Mouse (Mus musculus) liver, postnatal 0 days (tissue): ENCODE results near the gene Pigl. TPM values are rescaled to one million over a fixed set of nuclear protein-coding genes. Genes with fewer than 3 reads are reported as not detected.

ENCODE experiments used
- ATAC-seq: fragments of 200-750 bp; cut with Nextera tagmentation; 2 replicates; pipeline ENCODE4 v1.8.0; 2017; ENCODE audit warnings: mild to moderate bottlenecking, moderate library complexity
- DNase-seq: peaks from one replicate; pipeline ENCODE4 v3.0.0-alpha.2; 2016
- H3K27ac ChIP-seq: fragments of 300-500 bp; sonication (generic); 2 replicates; pipeline ENCODE4 v1.5.1; 2014; ENCODE audit warnings: antibody characterized with exemption, moderate library complexity, mild to moderate bottlenecking, low read depth
- H3K27me3 ChIP-seq: fragments of 300-500 bp; sonication (generic); 2 replicates; pipeline ENCODE4 v1.6.1; 2014; ENCODE audit warnings: low read length, control low read depth, mixed read lengths; ENCODE audit not compliant: insufficient read depth
- H3K36me3 ChIP-seq: fragments of 300-500 bp; sonication (generic); replicated peaks from 2 replicates; pipeline ENCODE4 v1.6.1; 2014; ENCODE audit warnings: mild to moderate bottlenecking, control low read depth, low read length, moderate library complexity, mixed read lengths; ENCODE audit not compliant: insufficient read depth
- H3K4me1 ChIP-seq: fragments of 300-500 bp; sonication (generic); 2 replicates; pipeline ENCODE4 v1.6.1; 2014; ENCODE audit warnings: antibody characterized with exemption, mild to moderate bottlenecking, control low read depth; ENCODE audit not compliant: insufficient read depth
- H3K4me2 ChIP-seq: fragments of 300-500 bp; sonication (generic); 2 replicates; pipeline ENCODE4 v1.6.1; 2014; ENCODE audit warnings: low read depth, mild to moderate bottlenecking, low read length, moderate library complexity, mixed read lengths
- H3K4me3 ChIP-seq: fragments of 300-500 bp; sonication (generic); 2 replicates; pipeline ENCODE4 v1.5.1; 2014; ENCODE audit warnings: low read depth, low read length
- H3K9ac ChIP-seq: fragments of 300-500 bp; sonication (generic); replicated peaks from 2 replicates; pipeline ENCODE4 v1.6.1; 2014; ENCODE audit warnings: mild to moderate bottlenecking, moderate library complexity
- H3K9me3 ChIP-seq: fragments of 300-500 bp; sonication (generic); 2 replicates; pipeline ENCODE4 v1.6.1; 2016; ENCODE audit warnings: mild to moderate bottlenecking, control low read depth, low read length, mixed read lengths
- CTCF ChIP-seq: sonication (generic); IDR thresholded peaks from 2 replicates; pipeline ENCODE4 v1.5.1; 2016; ENCODE audit warnings: antibody characterized with exemption, low read depth
- EP300 ChIP-seq: IDR thresholded peaks from 2 replicates; pipeline ENCODE4 v1.6.1; 2016; ENCODE audit warnings: antibody characterized with exemption, low read depth, mild to moderate bottlenecking
- WGBS: fragments of 180-500 bp; shearing (Covaris S2); extraction: QIAGEN DNeasy Blood & Tissue Kit; methylation state at CpG from one replicate; pipeline ENCODE4 v1.1.7; 2014; ENCODE audit not compliant: insufficient replicate concordance; 5-methylcytosine and 5-hydroxymethylcytosine counted together
- polyA plus RNA-seq: library from polyadenylated mRNA; unstranded; fragments of >200 nt; fragmentation: Nextera tagmentation; extraction: Ambion mirVana; gene quantifications from 2 replicates; pipeline ENCODE4 v1.2.1, GENCODE M21; 2015

Gene Pigl
- polyA plus RNA-seq, 1 experiment from 2014 or later, result 2.7 TPM

GRCm38 (mm10) chr11:62551226-62552119 lies 93.2 kb downstream of the Pigl start:
- peaks cover 25% of the 10 kb centered on the region for H3K4me1 ChIP-seq
- ATAC-seq, result peak; percentile 81
- peak overlapping the region; percentile 73 for H3K9ac ChIP-seq
- peak overlapping the region; percentile 94 for H3K4me2 ChIP-seq
- H3K4me3 ChIP-seq, result peak overlapping the region; percentile 85
- no peaks in the 10 kb centered on the region for H3K9me3 ChIP-seq
- H3K27me3 ChIP-seq, result no peaks in the 10 kb centered on the region
- peaks cover 24% of the 10 kb centered on the region for H3K36me3 ChIP-seq
- WGBS, result under 1% methylated on average over 58 of the region's 58 CpGs
- peak; percentile 81 for TF ChIP-seq EP300
- TF ChIP-seq CTCF, result no peak
- H3K27ac ChIP-seq, result peak overlapping the region; percentile 81
- peak; percentile 92 for DNase-seq

GRCm38 (mm10) chr11:62553186-62553585 lies 94.9 kb downstream of the Pigl start:
- TF ChIP-seq EP300 (no peak), CTCF (no peak)
- peaks cover 25% of the 10 kb centered on the region for H3K4me1 ChIP-seq

GRCm38 (mm10) chr11:62553633-62554032 lies 95.4 kb downstream of the Pigl start:
- Histone ChIP-seq H3K27me3 (no peaks in the 10 kb centered on the region), H3K9ac (peak overlapping the region; percentile 35), H3K9me3 (no peaks in the 10 kb centered on the region), H3K4me1 (peaks cover 25% of the 10 kb centered on the region), H3K4me2 (peak overlapping the region; percentile 74), H3K36me3 (peaks cover 24% of the 10 kb centered on the region), H3K4me3 (peak overlapping the region; percentile 52), H3K27ac (no peak overlapping the region)
- ATAC-seq, result no peak
- WGBS, result 73% methylated on average over 5 of the region's 5 CpGs
- TF ChIP-seq EP300 (no peak), CTCF (no peak)
- no peak for DNase-seq

More at GRCm38 (mm10) chr11:62553186-62553585, 94.9 kb downstream of the Pigl start:
- 29% methylated on average over 1 of the region's 1 CpGs for WGBS
- ATAC-seq, result no peak
- peak overlapping the region; percentile 52 for H3K4me3 ChIP-seq
- H3K36me3 ChIP-seq, result peaks cover 24% of the 10 kb centered on the region
- no peak overlapping the region for H3K27ac ChIP-seq
- H3K27me3 ChIP-seq, result no peaks in the 10 kb centered on the region
- peak overlapping the region; percentile 74 for H3K4me2 ChIP-seq
- no peak for DNase-seq
- H3K9me3 ChIP-seq, result no peaks in the 10 kb centered on the region
- H3K9ac ChIP-seq, result peak overlapping the region; percentile 35

- no peak for ATAC-seq
- TF ChIP-seq EP300 (no peak), CTCF (no peak)
- Histone ChIP-seq H3K27ac (no peak overlapping the region), H3K4me3 (peak overlapping the region; percentile 52), H3K9me3 (no peaks in the 10 kb centered on the region), H3K4me2 (peak overlapping the region; percentile 74), H3K36me3 (peaks cover 24% of the 10 kb centered on the region), H3K4me1 (peaks cover 28% of the 10 kb centered on the region), H3K9ac (no peak overlapping the region), H3K27me3 (no peaks in the 10 kb centered on the region)
- 81% methylated on average over 5 of the region's 5 CpGs for WGBS
- no peak for DNase-seq
Measured at GRCm38 (mm10) chr11:62554163-62554855, 96.0 kb downstream of the Pigl start.

- ATAC-seq (no peak), DNase-seq (no peak)
- Histone ChIP-seq H3K27me3 (no peaks in the 10 kb centered on the region), H3K27ac (no peak overlapping the region), H3K9ac (no peak overlapping the region), H3K4me1 (peaks cover 25% of the 10 kb centered on the region), H3K9me3 (no peaks in the 10 kb centered on the region), H3K4me2 (peak overlapping the region; percentile 74), H3K36me3 (peaks cover 24% of the 10 kb centered on the region), H3K4me3 (peak overlapping the region; percentile 52)
- no peak for TF ChIP-seq CTCF
- TF ChIP-seq EP300, result no peak
Measured at GRCm38 (mm10) chr11:62554934-62555517, 96.8 kb downstream of the Pigl start.

GRCm38 (mm10) chr11:62555896-62556412 lies 97.7 kb downstream of the Pigl start:
- Histone ChIP-seq H3K36me3 (peaks cover 24% of the 10 kb centered on the region), H3K9ac (no peak overlapping the region), H3K4me1 (peaks cover 25% of the 10 kb centered on the region), H3K4me3 (no peak overlapping the region), H3K4me2 (no peak overlapping the region), H3K27me3 (no peaks in the 10 kb centered on the region), H3K27ac (no peak overlapping the region), H3K9me3 (no peaks in the 10 kb centered on the region)
- TF ChIP-seq CTCF (no peak), EP300 (no peak)
- ATAC-seq (no peak), DNase-seq (no peak)
